Mouse (Mus musculus) adrenal gland, postnatal 10 days (tissue): Measurements from ENCODE around the gene Celf3. TPM values are rescaled to one million over a fixed set of nuclear protein-coding genes. Genes with fewer than 3 reads are reported as not detected.

ENCODE experiments used
- DNase-seq: peaks from one replicate; pipeline ENCODE4 v3.0.0; 2021; ENCODE audit warnings: mixed read lengths
- total RNA-seq, 2 experiments: library from RNA; stranded (reverse); gene quantifications; 2 replicates each; pipeline ENCODE4 v1.2.3; 2021

The Celf3 gene
- total RNA-seq, 2 experiments from 2014 or later, result 17.0 to 30.7 TPM

DNA sequence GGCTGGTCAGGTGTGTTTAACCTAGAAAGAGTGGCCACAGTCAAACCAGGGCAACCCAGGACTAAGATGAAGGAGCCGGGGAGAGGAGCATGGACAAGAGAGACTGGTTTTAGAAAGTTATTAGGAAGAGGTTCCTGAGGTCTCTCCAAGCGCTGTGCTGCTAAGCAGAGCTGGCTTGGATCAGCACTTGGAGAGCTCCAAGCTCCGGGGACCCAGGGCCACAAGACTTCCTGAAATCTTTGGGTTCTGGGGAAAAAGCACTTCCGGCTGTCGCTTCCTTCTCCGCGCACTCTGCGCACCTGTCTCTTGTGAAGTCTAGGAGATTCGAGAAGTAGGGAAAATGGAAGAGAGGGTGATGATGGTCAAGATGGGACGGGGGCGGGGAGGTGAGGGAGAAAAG, 1.5 kb downstream of the Celf3 start:
- DNase-seq, result peak; percentile 54

DNA sequence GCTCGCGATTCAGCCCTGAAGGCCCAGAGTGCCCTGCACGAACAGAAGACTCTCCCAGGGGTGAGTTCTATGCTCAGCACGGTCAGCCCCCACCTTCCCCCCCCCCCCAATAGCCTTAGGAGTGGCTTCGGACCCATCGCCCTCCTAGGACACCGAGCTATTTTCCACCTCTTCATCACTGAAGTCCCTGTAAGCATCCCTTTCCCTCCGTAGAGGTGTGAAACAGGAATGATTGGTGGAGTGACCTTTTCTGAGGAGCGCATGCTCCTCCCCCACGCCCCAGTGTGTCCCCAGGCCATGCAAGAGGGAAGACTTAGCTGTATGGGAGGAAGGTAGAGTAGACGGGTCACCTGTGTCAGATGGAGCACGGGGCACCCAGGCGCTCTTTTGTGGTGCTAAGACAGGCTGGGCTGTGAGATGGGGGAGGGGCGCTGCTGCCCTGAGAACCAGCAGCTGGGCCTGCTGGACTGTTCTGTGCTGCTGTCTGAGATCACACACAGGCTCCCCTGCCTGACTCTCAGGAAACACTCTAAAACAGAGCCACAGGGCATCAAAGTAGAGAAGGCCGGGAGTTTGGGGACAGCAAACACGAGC, 2.3 kb downstream of the Celf3 start, which contains the start of gene Riiad1:
Gene Riiad1, minus strand, starts transcription at position 51 of the 594 bp plus-strand sequence.
- DNase-seq, result no peak

DNA sequence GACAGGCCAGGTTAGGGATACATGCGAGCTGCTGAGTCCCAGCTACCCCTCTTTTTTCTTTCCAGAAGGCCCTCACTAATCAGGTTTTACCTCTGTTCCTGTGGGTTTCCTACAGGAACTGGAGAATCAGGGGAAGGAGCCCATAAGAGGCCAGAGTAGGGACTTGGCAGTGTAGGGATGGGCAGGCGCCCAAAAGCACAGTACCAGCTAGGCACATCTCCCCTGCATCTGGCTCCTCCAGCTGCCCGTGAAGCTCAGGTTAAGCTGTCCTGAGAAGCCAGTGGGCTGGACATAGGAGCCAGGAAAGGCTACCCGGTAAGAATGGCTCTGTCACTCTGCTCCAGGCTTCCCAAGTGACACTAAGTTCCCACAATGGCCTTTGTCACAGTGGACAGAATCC, 3.3 kb downstream of the Celf3 start:
- DNase-seq, result no peak

DNA sequence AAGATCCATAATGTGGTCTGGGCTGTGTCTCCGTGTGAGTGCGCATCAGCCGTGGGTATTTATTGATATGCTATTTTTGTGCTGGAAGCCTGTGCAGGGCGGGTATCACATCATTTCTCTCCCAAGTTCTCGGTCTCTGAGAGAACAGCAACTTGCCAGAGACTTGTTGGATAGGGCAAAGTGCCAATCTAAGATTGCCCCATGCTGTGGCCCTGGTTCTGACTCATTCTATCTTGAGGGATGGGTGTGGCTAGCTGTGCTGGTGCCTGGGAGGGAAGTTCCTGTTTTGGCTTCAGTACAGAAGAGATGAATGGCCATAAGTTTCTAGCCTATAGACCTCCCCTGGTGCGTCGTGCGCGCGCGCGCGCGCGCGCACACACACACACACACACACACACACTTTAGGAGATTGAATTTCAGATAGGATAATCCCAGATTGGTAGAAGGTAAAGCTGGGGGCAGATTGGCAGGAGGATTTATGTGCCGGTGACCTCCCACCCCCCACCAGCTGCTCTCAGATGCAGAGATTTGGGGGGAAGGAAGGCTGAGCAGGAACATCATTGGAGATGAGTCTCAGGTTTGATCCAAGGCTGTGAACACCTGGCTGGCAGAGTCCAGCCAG, 4.8 kb downstream of the Celf3 start:
- peak; percentile 36 for DNase-seq

DNA sequence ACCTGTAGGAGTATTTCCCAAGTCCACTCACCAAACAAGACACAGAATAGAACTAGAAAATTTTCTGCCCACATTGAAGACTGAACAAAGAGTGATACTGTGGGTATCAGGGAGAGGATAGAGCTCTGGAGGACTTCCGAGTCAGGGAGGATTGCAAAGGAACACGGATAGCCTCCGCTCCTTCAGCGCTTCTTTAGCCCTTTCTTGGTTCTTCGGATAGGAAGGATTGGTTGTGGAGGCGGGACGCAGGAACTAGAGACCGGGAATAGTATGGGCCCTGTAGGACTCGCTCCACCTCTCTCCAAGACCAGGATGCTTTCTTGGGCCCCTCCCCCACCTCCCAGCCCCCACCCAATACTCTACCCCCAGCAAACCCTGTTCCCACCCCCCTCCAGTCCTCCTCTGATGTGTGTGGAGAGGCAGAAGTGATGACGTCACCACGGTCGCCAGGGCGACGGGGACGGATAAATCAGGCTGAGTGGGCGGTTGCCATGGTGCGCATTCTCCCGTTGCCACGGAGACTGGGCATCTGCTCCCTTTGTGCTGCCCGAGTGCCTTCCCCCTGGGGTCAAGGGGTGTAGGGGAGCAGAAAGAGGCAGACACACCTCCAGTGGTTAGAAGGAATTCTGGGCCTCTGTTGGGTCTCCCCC, 5.8 kb downstream of the Celf3 start:
- DNase-seq, result peak; percentile 63

DNA sequence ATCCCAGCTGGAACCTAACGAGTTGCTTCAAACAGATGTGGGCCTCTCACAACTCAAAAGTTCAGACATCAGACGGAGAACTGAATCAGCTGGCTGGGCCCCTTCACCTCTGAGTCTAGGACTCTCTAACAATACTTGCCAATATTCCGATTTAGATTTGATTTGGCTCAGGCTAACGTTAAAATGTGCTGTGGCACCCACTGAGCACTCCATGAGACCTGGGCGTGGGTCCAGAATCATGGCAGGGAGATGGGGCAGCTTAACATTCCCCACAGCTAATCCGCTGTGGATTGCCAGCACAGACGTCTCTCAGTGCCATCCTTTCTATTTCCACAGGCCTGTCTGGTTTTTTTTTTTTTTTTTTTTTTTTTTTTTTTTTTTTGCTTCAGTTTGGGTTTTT, 7.8 kb downstream of the Celf3 start:
- DNase-seq, result no peak

DNA sequence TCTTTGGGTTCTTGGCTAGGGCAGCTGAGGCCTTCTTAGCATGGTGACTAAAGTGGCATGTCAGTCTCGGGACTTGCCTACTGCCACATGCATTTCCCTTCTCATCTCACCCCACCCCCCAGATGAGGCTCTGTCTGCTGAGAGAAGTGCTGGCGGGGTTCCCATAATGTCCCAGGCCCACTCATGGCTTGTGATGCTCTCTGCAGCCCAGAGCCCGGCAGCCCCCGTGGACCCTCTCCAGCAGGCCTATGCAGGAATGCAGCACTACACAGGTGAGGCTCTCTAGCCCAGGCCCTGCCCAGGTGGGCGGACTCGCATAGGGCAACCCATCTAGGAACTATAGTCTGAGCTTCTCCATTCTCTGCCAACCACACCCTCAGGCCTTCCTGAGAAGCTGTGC, 9.5 kb downstream of the Celf3 start:
- no peak for DNase-seq

DNA sequence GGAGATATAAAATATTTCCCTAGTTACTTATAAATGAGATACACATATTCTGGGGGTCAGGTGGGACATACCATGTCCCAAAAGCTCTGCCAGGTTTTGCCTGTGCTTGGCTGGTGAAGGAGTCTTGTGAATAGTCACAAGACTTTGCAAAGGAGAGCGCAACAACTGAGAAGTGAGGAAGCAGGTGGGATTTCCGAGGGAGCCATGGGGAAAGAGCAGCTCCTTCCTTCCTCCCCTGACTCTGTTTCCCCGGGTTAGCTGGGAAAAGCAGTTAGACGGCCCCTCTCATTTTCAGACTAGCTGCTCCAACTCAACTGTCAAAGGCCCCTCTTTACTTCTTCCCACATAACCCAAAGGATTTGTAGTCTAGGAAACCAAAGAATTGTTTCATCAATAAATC, 19.1 kb downstream of the Celf3 start:
- DNase-seq, result no peak

DNA sequence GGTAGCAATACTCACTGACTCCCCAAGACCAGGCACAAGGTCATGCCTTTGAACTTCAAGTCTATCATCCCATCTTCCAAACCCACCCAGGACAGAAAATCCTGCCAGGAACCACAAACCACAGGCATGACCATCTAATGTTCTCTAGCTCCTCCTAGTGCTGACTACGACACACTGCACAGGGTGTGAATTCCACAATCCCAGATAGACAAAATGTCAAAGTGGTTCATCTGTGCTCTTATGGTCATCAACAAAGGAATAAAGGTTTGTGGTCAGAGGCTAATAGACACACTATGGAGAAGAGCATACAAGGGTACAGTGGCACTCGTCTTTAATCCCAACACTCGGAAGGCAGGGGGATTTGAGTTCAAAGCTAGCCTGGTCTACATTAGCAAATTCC, 24.1 kb downstream of the Celf3 start:
- DNase-seq, result peak; percentile 41

DNA sequence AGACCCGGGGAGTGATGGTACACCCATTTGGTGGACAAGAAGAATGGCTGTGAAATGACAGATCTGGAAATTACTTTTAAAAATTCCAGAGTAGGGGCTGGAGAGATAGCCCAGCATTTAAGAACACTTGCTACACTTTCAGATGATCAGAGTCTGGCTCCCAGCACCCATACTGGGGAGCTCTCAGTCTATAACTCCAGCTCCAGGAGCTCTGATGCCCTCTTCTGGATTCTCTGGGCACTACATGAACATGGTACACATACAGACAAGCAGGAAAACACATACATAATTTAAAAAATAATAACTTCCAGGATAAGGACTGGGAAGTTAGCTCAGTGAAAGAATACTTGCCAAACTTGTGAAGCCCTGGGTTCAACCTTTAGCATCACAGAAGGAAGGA, 28.6 kb downstream of the Celf3 start:
- no peak for DNase-seq

DNA sequence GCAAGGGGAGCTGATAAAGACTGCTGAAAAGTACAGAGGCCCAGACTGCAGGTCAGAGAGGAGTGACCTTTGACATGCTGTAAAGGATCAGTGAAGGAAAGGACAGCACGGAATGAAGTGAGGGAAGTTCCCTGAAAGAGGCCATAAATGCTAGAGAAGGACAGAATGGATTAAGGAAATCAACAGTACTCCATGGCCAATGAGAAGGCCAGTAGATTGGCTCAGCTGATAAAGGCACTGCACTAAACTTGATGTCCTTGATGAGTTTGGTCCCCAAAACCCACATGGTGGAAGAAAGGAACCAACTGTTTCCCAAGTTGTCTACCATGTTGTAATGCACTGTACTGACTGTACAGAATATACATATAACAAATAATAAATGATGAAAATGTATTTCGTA, 48.6 kb downstream of the Celf3 start:
- no peak for DNase-seq

DNA sequence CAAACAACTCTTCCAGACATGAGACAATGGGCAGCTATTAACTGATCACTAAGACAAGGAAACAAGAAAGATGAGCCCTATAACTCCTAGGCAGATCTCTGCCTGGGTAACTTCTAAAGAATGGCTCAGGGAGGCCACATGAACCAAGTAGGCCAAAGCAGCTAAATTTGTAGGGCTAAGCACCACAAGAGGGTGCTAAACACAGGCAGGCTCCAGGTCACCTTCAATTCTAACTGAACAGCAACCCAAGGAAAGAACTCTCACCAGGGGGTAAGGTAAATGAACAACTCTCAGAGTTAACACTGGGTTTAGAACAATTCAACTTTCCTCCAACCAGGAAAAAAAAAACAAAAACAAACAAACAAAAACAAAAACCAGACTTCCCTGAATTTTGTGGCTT, 55.9 kb downstream of the Celf3 start:
- peak; percentile 60 for DNase-seq

DNA sequence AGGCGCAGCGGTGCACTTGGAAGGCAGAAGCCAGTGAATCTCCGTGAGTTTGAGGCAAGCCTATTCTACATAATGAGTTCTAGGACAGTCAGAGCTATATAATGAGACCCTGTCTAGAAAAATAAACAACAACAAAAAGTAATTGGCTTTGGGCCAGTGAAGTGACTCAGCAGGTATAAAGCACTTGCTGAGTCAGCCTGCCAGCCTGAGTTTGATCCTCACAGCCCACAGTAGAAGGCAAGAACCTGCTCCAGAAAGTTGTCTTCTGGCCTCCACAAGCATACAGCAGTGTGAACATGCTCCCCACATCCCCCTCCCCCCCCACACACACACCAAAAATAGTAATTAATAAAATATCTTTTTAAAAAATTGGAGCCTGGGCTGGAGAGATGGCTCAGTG, 59.1 kb downstream of the Celf3 start:
- DNase-seq, result no peak

Other genes starting within 250 kb of the Celf3 start
- not detected for gene Gm4778, start 214.3 kb upstream of the Celf3 start, total RNA-seq
- 10 to 100 TPM; 10.7 to 11.8 TPM for gene Them4, start 168.2 kb upstream of the Celf3 start, total RNA-seq
- not detected for gene Them5, start 136.2 kb upstream of the Celf3 start, total RNA-seq
- gene C2cd4d, start 115.9 kb upstream of the Celf3 start, total RNA-seq, result under 1 TPM in 1 of 2 experiments, not detected in 1; 0.73 TPM
- 10 to 100 TPM; 28.0 to 35.6 TPM for gene Rorc, start 105.5 kb upstream of the Celf3 start, total RNA-seq
- 1 to 10 TPM in 1 of 2 experiments, under 1 TPM in 1; 0.99 to 1.0 TPM for gene Lingo4, start 79.8 kb upstream of the Celf3 start, total RNA-seq
- 10 to 100 TPM in 1 of 2 experiments, 1 to 10 TPM in 1; 9.7 to 12.1 TPM for gene Tdrkh, start 65.0 kb upstream of the Celf3 start, total RNA-seq
- gene Mrpl9, start 35.0 kb upstream of the Celf3 start, total RNA-seq, result 10 to 100 TPM; 94.5 to 97.7 TPM
- gene Oaz3, start 34.4 kb upstream of the Celf3 start, total RNA-seq, result 1 to 10 TPM in 1 of 2 experiments, not detected in 1; 1.1 TPM
- 1 to 10 TPM; 3.2 to 5.2 TPM for gene Riiad1, start 2.0 kb downstream of the Celf3 start, total RNA-seq
- gene Snx27, start 104.4 kb downstream of the Celf3 start, total RNA-seq, result 10 to 100 TPM; 33.0 to 36.1 TPM
- not detected for gene Gm10972, start 164.8 kb downstream of the Celf3 start, total RNA-seq
- gene Tuft1, start 180.6 kb downstream of the Celf3 start, total RNA-seq, result 1 to 10 TPM; 6.9 to 7.2 TPM
- gene Selenbp2, start 215.3 kb downstream of the Celf3 start, total RNA-seq, result 10 to 100 TPM; 12.8 to 26.9 TPM